Mouse (Mus musculus) neutrophil, adult 5-6 weeks (primary cell): ENCODE data around the gene Maml3. TPM values are rescaled to one million over a fixed set of nuclear protein-coding genes. Genes with fewer than 3 reads are reported as not detected.

Experiments used
- ATAC-seq: fragments of 151-379, 151-347 bp; 2 replicates; pipeline ENCODE4 v1.8.0; 2017; ENCODE audit warnings: mild to moderate bottlenecking, moderate TSS enrichment; ENCODE audit not compliant: insufficient number of reproducible peaks, poor library complexity, low FRiP score, severe bottlenecking; ENCODE audit errors: extremely low read depth
- total RNA-seq: library from RNA; stranded (forward); fragments of 200-1000 nt; gene quantifications from 2 replicates; pipeline ENCODE4 v1.2.3, GENCODE M21; 2017

Maml3 gene
- total RNA-seq, 1 experiment from 2014 or later: 11.9 TPM

DNA sequence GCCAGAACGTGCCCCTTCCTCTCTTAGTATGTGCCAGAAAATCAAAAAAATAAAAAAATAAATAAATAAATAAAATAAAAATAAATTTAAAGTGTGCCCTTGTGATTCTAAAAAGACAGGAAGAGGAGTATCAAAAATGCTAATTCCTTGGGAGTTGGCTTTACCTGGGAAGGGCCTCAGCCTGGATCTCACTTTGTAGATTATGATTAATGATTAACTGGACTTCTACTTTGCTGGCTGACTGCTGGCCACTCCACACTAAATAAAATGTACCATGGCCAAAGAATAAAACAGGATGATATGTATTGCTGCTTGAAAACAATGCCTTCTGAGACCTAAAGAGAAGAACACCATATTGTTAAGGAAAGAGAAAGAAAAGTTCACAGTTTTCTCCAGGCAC is 5.6 kb downstream of the Maml3 start:
- no peak for ATAC-seq

DNA sequence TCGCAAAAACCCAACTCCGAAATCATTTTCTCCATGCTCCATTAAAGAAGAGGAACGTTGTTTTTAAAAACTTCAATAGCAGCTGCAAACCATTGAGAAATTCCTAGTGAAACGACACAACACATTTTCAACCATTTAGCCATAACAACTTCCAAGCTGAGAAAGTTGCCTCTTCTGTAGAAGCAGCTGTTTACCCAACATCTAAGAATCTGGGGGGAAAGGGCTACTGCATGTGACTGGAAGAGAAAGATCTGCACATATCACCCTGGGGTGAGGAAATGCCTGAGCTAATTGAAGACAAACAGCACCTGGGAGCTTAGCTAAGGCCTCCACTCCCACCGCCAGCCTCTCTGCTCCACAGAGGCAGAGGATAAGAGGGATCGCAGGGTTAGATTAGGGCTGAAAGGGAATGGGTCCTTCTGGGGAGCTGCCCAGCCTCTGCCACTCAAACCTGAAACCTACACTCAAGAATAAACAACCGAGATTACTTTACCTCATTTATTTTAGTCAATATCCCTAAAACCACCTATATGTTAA is 13.5 kb downstream of the Maml3 start:
- no peak for ATAC-seq

DNA sequence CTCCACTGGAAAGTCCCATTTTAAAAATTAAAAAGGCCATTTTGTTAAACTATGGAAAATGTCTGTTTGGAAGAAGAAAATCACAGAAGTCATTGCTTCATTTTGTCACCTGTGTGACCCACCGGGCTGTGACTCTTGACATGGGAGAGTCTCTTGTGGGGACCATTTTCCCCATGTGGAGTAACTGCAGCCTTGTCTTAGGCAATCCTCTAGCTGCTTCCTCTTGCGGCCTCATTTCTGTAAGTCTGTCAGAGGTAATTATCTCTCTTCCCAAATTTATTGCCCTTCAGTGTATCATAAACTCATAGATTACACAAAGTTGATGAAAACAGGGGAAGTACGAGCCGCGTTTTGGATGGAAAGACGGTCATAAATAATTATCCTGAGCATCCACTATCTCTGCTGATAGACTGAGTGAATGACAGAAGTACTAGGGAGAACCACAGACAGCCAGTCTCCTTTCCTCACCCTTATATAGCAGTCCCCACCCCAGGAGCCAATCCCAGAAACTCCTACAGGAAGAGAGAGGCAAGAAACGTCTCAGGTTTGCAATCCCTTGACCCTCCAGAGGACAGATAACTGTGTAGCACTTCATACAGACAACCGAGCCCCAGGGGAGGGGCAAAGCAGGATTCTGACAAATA is 14.5 kb downstream of the Maml3 start:
- ATAC-seq: no peak

DNA sequence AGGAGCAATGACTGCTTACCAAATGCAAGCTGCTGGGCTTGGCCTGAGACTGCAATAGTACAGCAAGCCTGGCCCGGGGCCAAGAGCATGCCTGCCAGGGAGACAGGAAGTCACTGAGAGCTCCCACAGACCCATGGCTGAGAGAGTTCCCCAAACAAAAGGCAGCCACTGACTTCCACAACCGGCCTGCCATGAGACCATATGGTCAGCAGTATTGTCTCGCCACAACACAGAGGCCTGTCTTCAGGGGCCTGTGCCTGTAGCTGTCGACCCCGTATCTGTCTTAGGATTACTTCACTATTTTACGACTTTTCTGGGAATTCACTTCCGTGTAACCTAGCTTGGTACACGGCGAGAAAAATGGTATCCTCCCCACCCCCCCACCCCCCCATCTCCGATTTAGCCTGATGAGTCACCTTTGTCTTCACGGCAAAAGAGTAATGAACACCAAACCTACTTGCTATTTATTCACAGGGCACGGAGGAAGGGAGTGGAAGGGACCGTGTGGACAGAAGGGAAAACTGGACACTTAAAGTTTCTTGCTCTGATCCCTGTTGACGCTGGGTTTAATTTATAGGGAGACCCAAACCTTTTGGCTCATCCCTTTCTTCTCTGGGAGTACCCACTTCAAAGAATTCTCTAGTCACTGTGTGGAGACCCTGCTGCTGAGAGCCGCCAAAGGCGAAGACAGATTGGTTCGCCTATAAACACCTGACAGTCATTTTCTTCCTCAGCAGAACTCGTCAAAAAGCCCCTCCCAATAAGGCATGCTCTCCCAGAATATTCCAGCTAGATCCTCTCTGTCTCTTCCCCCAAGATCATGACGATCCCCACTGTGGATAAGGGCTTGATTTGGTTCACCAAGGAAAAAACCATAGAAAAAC is 16.2 kb downstream of the Maml3 start:
- peak; percentile 89 for ATAC-seq

DNA sequence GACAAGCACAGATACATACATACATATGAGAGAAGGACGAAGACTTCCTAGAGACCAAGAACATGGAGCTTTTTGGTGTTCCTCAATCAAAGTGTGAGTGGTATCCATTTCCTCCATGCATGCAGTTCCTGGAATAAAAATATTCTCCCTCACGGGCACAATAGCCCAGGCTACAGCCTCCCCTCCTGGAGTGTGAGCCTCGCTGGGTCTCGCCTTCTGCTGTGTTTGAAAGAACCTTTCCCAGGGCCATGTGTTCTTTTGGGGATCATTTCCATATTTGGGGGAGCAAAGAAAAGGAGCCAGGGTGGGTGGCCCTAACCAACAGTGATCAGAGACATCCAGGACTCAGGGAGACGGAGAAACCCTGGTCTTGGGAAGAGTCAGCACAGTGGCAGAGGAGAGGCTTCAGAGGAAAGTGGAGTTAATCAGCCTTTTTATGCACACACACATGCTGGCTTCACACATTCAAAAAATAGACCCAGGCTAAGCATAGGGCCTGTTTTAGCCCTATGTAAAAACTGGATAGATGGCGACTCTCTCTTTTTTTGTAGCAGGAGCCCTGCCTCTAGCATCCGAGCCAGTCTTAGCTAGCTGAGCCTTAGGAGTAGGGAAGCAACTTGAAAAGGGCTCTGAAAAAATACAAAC is 17.1 kb downstream of the Maml3 start:
- ATAC-seq: no peak

DNA sequence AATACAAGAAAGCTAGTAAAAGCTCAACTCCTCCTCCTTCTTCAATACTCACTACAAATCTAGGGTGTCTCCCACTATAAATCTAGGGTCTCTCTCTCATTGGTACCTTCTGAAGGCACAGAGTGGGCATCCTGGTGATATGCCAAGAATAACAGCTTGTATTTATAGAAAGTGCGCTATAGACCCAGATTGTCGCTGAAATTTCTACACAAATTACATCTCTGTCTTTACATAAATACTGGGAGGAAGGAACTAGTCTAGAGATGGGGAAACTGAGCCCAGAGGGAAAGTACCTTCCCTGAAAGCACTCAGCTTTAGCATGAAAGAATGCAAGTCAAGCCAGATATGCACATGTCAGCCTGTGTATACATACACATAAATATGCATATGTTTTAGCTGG is 26.1 kb downstream of the Maml3 start:
- ATAC-seq: no peak

DNA sequence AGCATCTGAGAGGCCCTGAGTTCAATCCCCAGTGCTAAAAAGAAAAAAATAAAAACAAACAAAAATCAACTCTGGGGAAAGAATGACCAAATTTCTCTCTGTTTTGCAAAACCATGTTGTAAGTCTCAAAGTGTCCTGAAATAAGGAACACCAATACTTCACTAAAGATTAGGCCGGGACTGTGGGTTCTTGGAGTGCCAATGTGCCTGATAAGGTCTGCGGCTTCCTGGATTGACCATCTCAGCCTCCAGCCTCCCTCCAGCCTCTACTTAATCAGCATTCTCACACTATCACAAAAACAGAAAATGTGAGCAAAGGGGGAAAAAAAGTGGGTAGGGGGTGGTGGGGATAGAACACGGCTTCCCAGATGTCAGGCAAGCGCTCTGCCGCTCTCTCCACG is 30.9 kb downstream of the Maml3 start:
- no peak for ATAC-seq

DNA sequence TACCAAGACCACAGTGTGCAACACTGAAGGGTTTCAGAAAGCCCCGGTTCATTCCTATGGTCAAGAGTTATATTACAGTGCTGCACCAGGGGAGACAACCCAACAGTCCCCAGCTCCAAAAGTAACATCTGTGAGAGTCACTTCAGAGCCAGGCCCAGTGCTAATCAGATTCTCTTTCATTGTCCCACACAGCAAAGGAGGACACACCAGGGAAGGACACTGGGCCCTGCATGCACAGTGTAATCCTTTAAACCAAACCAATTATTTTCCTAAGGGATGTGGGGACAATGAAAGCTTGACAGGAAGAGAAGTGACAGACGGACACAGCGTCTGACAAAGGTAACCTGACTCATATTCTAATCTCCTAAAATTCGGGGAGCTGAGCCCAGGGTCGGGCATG is 32.9 kb downstream of the Maml3 start:
- ATAC-seq: no peak

DNA sequence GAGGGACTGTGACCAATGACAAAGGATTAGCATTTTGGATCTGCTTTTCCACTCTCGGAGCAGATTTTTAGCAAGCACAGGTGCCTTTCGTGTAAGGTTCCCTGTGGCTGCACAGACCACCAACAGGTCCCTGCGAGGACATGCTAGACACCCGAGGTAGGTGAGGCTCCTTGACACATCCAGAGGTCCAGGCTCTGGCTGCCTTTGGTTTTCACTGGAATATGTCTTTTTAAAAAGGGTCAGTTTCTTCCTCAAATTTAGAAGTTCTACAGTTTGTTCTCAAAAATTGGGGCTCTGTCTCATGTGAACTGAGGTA is 34.8 kb downstream of the Maml3 start:
- no peak for ATAC-seq

DNA sequence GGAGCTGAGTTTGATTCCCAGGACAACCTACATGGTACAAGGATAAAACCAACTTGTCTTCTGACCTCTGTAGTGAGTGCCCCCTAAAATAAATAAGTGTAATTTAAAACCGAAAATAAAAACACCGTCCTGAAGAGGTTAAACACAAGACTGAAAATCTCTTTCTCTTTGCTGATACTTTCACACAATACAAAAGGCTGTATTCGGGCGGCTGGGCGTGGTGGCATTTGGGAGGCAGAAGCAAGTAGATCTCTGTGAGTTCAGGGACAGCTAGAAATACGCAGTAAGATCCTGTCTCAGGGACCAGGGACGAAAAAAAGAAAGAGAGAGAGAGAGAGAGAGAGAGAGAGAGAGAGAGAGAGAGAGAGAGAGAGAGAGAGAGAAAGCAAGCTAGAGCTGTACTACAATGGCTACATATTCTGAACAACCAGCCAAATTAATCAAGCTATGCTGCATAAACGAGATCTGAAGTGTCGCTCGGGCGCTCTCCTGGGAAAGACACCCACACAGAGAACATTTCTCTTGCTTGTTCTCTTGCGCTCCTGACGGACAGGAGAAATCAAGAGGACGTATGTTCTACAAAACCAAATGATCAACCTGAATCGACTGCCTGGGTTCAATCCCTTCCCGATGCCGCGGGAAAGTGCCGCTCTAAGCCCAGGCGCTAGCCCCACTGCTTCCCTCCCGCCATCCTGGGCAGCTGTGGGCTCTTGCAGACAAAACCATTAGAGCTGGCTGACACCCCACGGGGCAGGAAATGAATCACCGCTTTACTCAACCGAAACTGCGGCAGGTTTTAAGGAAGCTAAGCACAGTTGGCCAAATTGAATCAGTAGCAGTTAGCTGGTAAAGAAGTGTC is 35.3 kb downstream of the Maml3 start:
- ATAC-seq: peak; percentile 97

DNA sequence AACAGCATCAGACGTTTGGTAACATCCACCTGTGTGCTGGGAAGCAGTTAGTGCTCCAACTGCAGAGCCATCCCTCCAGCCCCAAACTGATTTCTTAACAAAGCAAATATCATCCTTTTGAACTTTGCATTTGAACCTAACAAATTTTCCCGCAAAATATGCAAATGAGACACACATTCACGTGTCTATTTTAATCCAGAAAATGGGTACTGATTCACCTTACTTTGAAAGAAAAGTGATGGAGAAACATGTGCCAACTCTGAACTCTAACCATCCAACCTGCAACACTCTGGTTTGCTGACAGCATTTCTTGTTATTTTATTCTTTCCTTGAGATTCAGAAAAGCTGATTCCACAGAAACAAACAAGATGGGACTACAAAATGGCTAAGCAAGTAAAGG is 36.0 kb downstream of the Maml3 start:
- ATAC-seq: no peak

DNA sequence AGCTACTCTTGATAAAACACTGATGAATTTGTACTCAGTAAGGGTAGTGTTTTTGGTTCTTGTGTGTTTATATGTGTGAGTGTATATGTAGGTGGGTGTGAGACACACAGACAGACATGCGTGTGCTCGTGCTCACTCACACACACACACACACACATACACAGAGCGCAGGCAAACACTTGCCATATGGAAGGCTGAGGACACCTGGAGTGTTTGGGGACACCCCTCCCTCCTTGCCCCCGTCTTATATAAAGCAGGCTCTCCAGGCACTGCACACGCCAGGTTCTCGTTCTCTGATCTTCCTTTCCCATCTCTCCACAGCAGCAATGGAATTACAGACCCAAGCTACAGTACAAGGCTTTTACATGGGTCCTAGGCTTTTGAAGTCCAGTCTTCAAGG is 37.7 kb downstream of the Maml3 start:
- ATAC-seq: no peak

DNA sequence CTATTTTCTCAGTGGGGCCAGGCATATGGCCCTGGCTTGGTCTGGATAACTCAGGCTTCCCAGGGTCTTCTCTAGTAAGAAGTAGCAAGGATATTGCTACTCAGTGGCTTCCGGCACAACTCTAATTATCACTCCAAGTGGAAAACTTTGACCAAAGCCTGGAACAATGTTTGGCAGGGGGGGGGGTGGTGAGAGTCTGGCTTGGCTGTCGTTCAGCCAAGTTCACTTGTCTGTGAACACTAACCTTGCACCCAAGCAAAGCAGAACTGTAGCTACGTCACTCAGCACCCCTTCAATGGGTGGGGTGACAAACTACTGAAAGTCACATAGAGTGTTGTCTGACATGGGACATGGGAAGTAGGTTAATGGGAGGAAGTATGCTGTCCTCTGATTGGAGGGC is 38.7 kb downstream of the Maml3 start:
- ATAC-seq: no peak

DNA sequence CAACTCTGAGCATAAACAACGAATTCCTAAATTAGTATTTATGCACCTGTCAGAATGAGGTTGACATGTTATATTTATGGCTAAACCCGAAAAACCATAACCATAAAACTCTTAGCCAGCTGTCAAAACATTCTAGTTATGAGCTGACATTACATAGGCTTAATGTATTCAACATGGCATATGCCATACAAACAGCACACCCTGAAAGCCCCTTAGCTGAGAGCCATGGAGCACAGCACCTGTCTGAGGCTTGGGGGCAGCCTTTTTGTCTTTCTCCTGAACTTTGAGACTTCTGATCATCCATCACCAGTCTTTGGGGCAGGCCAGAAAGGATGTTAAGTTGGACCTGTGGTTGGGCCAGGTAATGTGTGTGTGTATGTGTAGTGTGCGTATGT is 41.6 kb downstream of the Maml3 start:
- no peak for ATAC-seq

DNA sequence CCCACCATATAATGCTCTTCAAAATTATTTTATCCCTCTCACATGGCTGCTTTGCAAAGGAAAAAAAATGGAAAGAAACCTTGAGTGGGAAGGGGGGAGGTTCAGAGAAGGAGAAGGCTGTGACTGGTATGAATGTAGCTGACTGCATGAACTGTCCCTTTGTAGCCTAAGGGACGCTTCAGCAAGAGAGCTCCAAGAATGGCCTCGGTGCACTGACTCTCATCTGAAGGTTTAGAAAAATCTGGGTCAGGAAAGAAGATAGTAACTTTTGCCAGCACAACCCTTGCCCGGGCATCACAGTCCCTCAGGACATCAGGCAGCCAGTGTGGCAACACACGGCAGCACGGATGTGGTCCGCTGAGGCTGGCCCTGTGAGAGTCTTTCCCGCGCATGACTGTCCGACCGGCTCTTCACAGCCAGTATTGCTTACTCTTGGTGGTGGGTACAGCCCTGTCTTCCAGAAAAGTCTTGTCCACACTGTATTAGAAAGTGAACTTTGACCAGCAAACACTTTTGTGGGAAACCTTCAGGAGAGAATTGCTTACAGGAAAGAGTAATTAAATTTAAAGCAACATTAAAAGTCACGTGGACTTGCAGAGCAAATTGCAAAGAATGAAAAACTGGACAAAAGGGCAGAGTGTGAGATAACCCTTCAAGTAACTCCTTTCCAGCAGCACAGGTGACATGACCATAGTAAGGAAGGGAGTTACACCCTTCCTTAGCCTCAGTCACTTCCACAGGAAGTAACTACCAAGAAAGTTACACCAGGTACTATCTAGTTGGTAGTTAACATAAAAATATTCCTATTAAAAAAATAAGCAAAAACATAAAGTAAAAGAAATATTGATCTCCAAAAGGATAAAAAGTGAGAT is 42.3 kb downstream of the Maml3 start:
- ATAC-seq: no peak

DNA sequence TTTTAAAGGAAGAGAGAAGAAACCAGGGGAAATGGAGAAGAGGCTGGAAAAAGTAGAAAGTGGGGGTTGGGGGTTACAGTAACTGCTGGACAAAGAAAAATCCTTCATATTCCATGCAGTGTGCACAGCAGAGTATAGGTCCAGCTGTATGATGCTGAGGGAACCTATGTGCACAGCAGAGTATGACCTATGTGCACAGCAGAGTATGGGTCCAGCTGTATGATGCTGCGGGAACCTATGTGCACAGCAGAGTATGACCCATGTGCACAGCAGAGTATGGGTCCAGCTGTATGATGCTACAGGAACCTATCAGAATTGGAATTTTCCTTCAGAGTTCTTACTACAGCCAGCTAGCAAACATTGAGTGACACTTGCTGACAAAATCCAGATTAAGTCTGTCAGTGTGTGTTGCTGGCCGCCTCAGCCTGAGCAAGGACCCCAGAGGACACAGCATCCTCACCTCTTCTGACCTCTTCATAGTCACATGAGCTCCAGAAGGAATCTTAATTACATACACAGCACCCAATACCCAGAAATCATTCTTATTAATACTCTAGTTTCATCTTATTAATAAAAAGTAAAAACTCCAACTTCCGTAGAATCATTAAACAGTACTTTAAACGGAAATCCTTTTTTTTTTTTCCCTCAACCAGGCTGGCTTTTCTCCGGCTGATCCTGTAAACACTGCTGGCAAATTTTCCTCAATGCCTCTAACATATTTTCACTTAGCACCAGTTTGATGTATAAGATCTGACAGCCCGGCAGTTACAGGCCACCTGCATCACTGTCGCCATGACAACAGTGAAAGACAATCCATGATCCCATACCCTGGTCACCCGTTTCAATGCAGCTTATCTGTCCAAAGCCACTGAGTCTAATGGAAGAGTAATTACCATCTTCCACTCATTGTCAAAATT is 43.1 kb downstream of the Maml3 start:
- no peak for ATAC-seq

DNA sequence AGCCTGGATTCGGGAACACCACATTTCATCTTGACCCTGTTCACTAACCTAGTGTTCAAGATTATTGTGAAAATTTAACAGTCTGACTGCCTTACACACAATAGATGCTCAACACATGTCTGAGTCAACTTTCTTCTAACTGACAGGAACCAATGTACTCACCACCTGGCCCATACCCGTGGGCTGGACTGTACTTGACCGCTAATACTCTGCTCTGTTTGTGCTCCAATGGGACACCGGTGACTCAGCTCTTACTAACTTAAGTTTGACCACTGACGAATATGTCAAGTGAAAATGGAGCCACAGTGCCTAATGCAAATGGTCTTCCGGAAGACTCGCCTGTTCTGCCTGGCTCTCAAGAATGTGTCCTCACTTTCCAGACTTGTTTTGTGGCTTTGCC is 44.0 kb downstream of the Maml3 start:
- no peak for ATAC-seq
